Mouse (Mus musculus) lung, adult 2 months (tissue): ENCODE measurements around the gene Tmem87b.

Experiments
- CTCF ChIP-seq: fragments of 200-500 bp; IDR thresholded peaks from 2 replicates; pipeline ENCODE4 v1.5.1; 2011; ENCODE audit warnings: mild to moderate bottlenecking, low read length, control low read depth; ENCODE audit not compliant: insufficient read depth
- POLR2A ChIP-seq: fragments of 200-500 bp; IDR thresholded peaks from 2 replicates; pipeline ENCODE4 v1.6.1; 2011; ENCODE audit warnings: low read depth, mild to moderate bottlenecking, control low read depth, low read length, borderline replicate concordance; ENCODE audit errors: extremely low read depth

GRCm38 (mm10) chr2:128793958-128794357 lies 24.0 kb upstream of the Tmem87b start:
- TF ChIP-seq POLR2A (no peak), CTCF (no peak)
